Mouse (Mus musculus): ENCODE measurements around the gene Dbx2. TPM values are rescaled to one million over a fixed set of nuclear protein-coding genes. Genes with fewer than 3 reads are reported as not detected.

Dbx2 gene
- polyA plus RNA-seq, 1 experiment, result 0.54 TPM

DNA sequence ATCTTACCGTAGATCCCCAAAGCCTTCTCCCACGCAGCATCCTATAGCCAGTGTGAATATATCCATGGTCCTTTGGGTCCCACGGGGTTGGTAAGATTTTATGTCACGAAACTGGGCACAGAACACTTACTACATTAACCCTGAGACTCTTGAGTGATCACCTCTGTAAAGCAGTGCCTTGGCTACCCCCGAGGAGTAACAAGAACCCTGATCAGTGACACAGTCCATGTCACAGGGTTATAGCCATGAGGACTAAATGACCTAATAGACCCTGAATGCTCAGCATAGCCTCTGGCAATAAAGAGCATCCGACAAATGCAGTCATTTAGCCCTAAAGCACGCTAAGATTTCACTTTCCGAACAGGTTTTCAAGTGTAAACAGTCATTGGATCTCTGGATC is 33.0 kb downstream of the Dbx2 start:
- no peak for DNase-seq (ENCODE audit: low read depth)

DNA sequence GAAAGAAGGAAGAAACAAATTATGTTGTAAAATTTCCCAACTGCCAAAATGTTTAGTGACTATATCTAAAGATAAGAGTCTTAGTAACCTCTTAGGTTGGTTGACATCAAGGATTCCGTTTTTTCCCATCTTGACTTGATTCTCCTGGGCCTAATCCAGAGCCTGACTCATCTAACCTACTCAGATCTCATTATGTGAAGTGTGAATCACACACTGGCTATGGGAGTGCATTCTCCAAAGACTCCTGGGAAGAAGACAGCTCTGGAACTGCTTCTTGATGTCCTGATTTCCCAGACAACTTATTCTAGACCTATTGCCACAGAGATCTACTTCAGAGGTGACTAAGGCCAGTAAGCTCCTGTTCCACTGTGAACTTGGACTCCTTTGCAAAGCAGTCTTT is 43.2 kb downstream of the Dbx2 start:
- DNase-seq (ENCODE audit: low read depth), result no peak

DNA sequence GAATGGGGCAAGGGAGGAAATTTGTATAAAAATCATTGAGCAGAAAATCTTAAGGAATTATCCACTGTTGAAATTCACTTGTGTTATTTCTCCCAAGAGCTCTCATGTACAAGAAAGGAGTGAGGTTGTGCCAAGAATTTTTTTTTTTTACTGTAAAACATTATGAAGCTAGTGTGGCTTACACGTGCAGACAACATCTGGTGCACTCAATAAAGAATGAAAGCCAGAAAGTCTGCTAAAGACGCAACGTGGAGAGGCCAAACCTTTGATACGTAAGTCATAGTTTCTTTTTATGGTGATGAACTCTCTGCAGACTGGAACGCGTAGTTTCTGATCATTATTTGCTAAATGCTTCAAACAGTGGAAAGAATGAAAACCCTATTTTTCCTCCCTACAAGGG is 54.6 kb downstream of the Dbx2 start:
- DNase-seq (ENCODE audit: low read depth), result no peak

DNA sequence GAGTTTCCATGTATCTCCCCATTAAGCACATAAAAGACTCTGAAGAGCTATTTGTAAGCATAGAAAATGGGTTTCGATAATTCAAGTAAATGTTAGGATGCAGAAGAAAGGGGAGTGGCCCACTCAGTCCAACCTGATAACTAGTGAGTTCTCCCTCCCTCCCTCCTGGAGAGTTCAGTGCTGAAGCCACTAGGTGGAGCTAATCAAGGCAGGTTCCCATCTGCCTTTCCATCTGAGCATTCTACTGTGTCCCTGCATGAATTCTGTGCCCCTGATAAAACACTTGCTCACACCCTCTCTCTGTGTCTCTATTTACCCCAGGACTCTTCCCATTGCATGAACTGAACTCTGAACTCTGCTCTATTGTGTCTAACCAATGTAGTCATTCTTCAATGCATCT is 57.1 kb downstream of the Dbx2 start:
- no peak for DNase-seq (ENCODE audit: low read depth)

DNA sequence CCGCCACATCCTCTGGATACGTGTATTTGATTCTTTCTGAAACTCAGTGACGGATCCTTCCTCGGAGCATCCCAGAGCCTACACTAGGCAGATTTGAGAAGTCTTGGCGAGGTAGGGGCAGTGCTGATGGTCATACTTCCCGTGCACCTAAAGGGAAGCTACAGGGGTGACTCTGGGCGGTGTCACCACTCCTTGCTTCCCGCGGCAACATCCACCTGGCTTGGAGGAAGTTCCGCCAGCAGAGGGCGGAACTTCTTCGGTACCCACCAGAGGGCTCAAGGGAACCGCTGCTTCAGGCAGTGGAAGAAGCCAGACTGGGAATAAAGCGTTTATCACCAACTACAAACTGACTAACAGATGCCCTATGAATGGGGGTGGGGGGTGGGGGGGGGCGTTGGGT is 68.9 kb downstream of the Dbx2 start:
- DNase-seq (ENCODE audit: low read depth), result no peak

DNA sequence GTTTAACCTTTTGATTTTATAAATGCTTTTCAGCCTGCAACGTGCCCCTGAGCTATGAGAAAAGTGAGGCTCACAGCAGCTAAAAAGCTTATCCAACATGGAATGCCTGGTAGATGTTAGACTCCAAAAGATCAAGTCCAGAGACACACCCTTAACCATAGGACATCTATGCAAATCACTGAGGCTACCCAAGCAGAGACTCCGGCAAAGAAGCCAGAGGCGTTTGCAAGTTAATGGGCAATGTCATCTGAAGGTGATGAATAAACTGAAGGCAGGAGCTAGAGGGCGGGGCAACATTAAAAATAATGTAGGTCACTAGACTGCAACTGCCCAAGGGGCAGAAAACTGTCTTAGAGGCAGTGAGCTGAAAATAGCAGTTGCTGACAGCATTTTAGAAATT is 70.9 kb downstream of the Dbx2 start:
- no peak for DNase-seq (ENCODE audit: low read depth)

DNA sequence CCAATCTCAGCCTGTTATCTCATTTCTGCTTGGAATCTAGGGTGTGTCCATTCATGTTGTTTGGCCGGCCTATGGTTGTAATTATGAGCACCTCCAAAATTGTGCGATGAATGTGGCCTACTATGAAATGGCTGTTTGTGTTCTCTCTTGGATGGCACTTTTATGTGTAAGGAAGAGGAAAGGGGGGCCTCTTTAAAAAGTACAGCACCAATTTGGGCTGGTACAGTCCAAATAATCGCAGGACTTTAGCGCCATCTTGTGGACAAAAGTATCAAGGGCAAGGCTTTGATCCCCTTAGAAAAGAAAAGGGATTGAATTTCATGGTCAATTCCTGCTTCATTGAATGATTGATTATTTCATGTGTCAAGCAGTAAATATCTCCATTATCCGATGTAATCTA is 81.1 kb downstream of the Dbx2 start:
- DNase-seq (ENCODE audit: low read depth), result no peak

Other genes with a start within 250 kb of the Dbx2 start
- gene Nell2, start 127.4 kb downstream of the Dbx2 start, polyA plus RNA-seq (2012; rRNA removed), result 0.35 and 0.90 TPM in 2 replicates
- gene Ano6, start 134.9 kb upstream of the Dbx2 start, polyA plus RNA-seq (2012; rRNA removed), result 52.7 and 53.8 TPM in 2 replicates